Mouse (Mus musculus) liver, embryonic 14.5 days (tissue): Measurements from ENCODE around the gene Kcnj6. TPM values are rescaled to one million over a fixed set of nuclear protein-coding genes. Genes with fewer than 3 reads are reported as not detected.

Experiments
- ATAC-seq: fragments of 200-750 bp; cut with Nextera tagmentation; 2 replicates; pipeline ENCODE4 v1.8.0; 2017; ENCODE audit warnings: moderate number of reproducible peaks, mild to moderate bottlenecking, moderate library complexity; ENCODE audit not compliant: insufficient read depth
- DNase-seq, 3 experiments: peaks; one replicate each; pipeline ENCODE4 v3.0.0-alpha.2; 2012 to 2013; ENCODE audit warnings: low read depth in 3 of 3, low spot score in 3 of 3
- H3K27ac ChIP-seq: fragments of 300-500 bp; sonication (generic); 2 replicates; pipeline ENCODE4 v1.5.1; 2014; ENCODE audit warnings: moderate library complexity, mild to moderate bottlenecking, control low read depth, inconsistent platforms
- H3K27me3 ChIP-seq: fragments of 300-500 bp; sonication (generic); 2 replicates; pipeline ENCODE4 v1.6.1; 2014; ENCODE audit warnings: mild to moderate bottlenecking, low read length, moderate library complexity; ENCODE audit not compliant: control insufficient read depth, insufficient read depth
- H3K36me3 ChIP-seq: fragments of 300-500 bp; sonication (generic); replicated peaks from 2 replicates; pipeline ENCODE4 v1.6.1; 2014; ENCODE audit warnings: low read depth; ENCODE audit not compliant: control insufficient read depth, insufficient read depth
- H3K4me1 ChIP-seq, 2 experiments: fragments of 200-500 bp in 1 of 2; fragments of 300-500 bp in 1 of 2; sonication (generic) in 1 of 2; replicated peaks; 2 replicates each; pipeline ENCODE4 v1.6.1; 2012 to 2014; ENCODE audit warnings: antibody characterized with exemption in 1 of 2, inconsistent platforms in 1 of 2, low read length in 1 of 2; ENCODE audit not compliant: control insufficient read depth in 2 of 2, insufficient read depth in 2 of 2
- H3K4me2 ChIP-seq: fragments of 300-500 bp; sonication (generic); 2 replicates; pipeline ENCODE4 v1.6.1; 2014; ENCODE audit warnings: low read depth, mild to moderate bottlenecking, control low read depth, moderate library complexity
- H3K4me3 ChIP-seq, 2 experiments: fragments of 200-500 bp in 1 of 2; fragments of 300-500 bp in 1 of 2; sonication (generic) in 1 of 2; 2 replicates each; pipeline ENCODE4 v1.5.1; 2012 to 2014; ENCODE audit warnings: low read depth in 2 of 2, low read length in 2 of 2, mild to moderate bottlenecking in 2 of 2, control low read depth in 1 of 2, inconsistent platforms in 1 of 2, moderate library complexity in 1 of 2; ENCODE audit not compliant: insufficient read depth in 1 of 2
- H3K9ac ChIP-seq: fragments of 300-500 bp; sonication (generic); replicated peaks from 2 replicates; pipeline ENCODE4 v1.6.1; 2014; ENCODE audit warnings: mild to moderate bottlenecking, control low read depth, moderate library complexity
- H3K9me3 ChIP-seq: fragments of 300-500 bp; sonication (generic); 2 replicates; pipeline ENCODE4 v1.6.1; 2016; ENCODE audit warnings: low read length, mixed read lengths; ENCODE audit not compliant: control insufficient read depth
- CTCF ChIP-seq: IDR thresholded peaks from 2 replicates; pipeline ENCODE4 v1.5.1; 2016; ENCODE audit warnings: antibody characterized with exemption, low read depth, control low read depth
- EP300 ChIP-seq: IDR thresholded peaks from 2 replicates; pipeline ENCODE4 v1.6.1; 2016; ENCODE audit warnings: antibody characterized with exemption, low read depth
- WGBS: fragments of 180-500 bp; shearing (Covaris S2); extraction: QIAGEN DNeasy Blood & Tissue Kit; methylation state at CpG from one replicate; pipeline ENCODE4 v1.1.7; 2014; ENCODE audit not compliant: insufficient replicate concordance; 5-methylcytosine and 5-hydroxymethylcytosine counted together
- polyA plus RNA-seq, 2 experiments: library from polyadenylated mRNA; depleted of rRNA in 1 of 2; stranded (reverse) in 1 of 2; unstranded in 1 of 2; fragments of >200 nt; fragmentation: Nextera tagmentation in 1 of 2; extraction: Ambion mirVana in 1 of 2; gene quantifications; 2 replicates each; pipeline versions ENCODE4 v1.2.1 to v1.2.3; 2012 to 2014

Gene Kcnj6
- polyA plus RNA-seq (2012; rRNA removed) = not detected in 2 replicates
- polyA plus RNA-seq (2014; fragmentation: Nextera tagmentation; extraction: Ambion mirVana) = not detected in 2 replicates

- Histone ChIP-seq H3K36me3 (no peaks in the 10 kb centered on the region), H3K9ac (no peak within 1 kb of the TSS), H3K27me3 (peaks cover 16% of the 10 kb centered on the region), H3K4me1 (no peaks in the 10 kb centered on the region), H3K27ac (no peak within 1 kb of the TSS), H3K9me3 (no peaks in the 10 kb centered on the region), H3K4me2 (no peak within 1 kb of the TSS), H3K4me3 (no peak within 1 kb of the TSS)
- TF ChIP-seq EP300 (no peak), CTCF (peak; percentile 29; the same call in 1 of the 2 replicates)
- 2% methylated on average over 43 of the region's 43 CpGs for WGBS
- no peak for DNase-seq
- ATAC-seq = no peak
Measured at GRCm38 (mm10) chr16:94997340-94997849, at the start of gene Kcnj6. Kcnj6 (minus strand) TSS chr16:94997701.

- no peak for DNase-seq
- H3K27ac ChIP-seq = no peak overlapping the region
- WGBS = 33% methylated on average over 3 of the region's 3 CpGs
- H3K9ac ChIP-seq = no peak overlapping the region
- no peaks in the 10 kb centered on the region for H3K4me1 ChIP-seq
- TF ChIP-seq EP300 (no peak), CTCF (no peak)
- ATAC-seq = no peak
- H3K4me2 ChIP-seq = no peak overlapping the region
- no peaks in the 10 kb centered on the region for H3K36me3 ChIP-seq
- no peaks in the 10 kb centered on the region for H3K9me3 ChIP-seq
- H3K27me3 ChIP-seq = no peaks in the 10 kb centered on the region
- no peak overlapping the region for H3K4me3 ChIP-seq
Measured at GRCm38 (mm10) chr16:95009937-95010336, 12.4 kb upstream of the Kcnj6 start.

- Histone ChIP-seq H3K27ac (no peak overlapping the region), H3K9me3 (no peaks in the 10 kb centered on the region), H3K27me3 (no peaks in the 10 kb centered on the region), H3K4me2 (no peak overlapping the region), H3K4me3 (no peak overlapping the region), H3K4me1 (no peaks in the 10 kb centered on the region), H3K36me3 (no peaks in the 10 kb centered on the region), H3K9ac (no peak overlapping the region)
- 26% methylated on average over 8 of the region's 8 CpGs for WGBS
- no peak for ATAC-seq
- DNase-seq = no peak
- no peak for TF ChIP-seq EP300
- no peak for TF ChIP-seq CTCF
Measured at GRCm38 (mm10) chr16:95004599-95004998, 7.1 kb upstream of the Kcnj6 start.

- TF ChIP-seq EP300 (no peak), CTCF (no peak)
- H3K27ac ChIP-seq = no peak overlapping the region
- H3K9ac ChIP-seq = no peak overlapping the region
- no peak overlapping the region for H3K4me2 ChIP-seq
- 56% methylated on average over 5 of the region's 5 CpGs for WGBS
- DNase-seq (no peak), ATAC-seq (no peak)
- H3K9me3 ChIP-seq = no peaks in the 10 kb centered on the region
- no peaks in the 10 kb centered on the region for H3K4me1 ChIP-seq
- no peak overlapping the region for H3K4me3 ChIP-seq
- peaks cover 16% of the 10 kb centered on the region for H3K27me3 ChIP-seq
- H3K36me3 ChIP-seq = no peaks in the 10 kb centered on the region
Measured at GRCm38 (mm10) chr16:94999551-94999950, 2.0 kb upstream of the Kcnj6 start.

GRCm38 (mm10) chr16:94999019-94999418, 1.5 kb upstream of the Kcnj6 start:
- 43% methylated on average over 3 of the region's 3 CpGs for WGBS
- ATAC-seq = no peak
- H3K4me2 ChIP-seq = no peak overlapping the region
- no peaks in the 10 kb centered on the region for H3K9me3 ChIP-seq
- no peak for TF ChIP-seq CTCF
- no peak for TF ChIP-seq EP300
- H3K4me1 ChIP-seq = no peaks in the 10 kb centered on the region
- peaks cover 16% of the 10 kb centered on the region for H3K27me3 ChIP-seq
- H3K4me3 ChIP-seq = no peak overlapping the region
- no peaks in the 10 kb centered on the region for H3K36me3 ChIP-seq
- no peak for DNase-seq
- no peak overlapping the region for H3K9ac ChIP-seq
- H3K27ac ChIP-seq = no peak overlapping the region
